Mouse (Mus musculus) midbrain, embryonic 16.5 days (tissue): ENCODE data around the gene Gm49416. TPM values are rescaled to one million over a fixed set of nuclear protein-coding genes. Genes with fewer than 3 reads are reported as not detected.
"Not testable (repeated sequence)": the region's sequence is repeated elsewhere in the genome, so short reads cannot be mapped to it uniquely, and the experiment has no call there.

Source experiments
- ATAC-seq: fragments of 200-750 bp; cut with Nextera tagmentation; 2 replicates; pipeline ENCODE4 v1.8.0; 2017; ENCODE audit warnings: moderate TSS enrichment
- H3K27ac ChIP-seq: fragments of 300-500 bp; sonication (generic); 2 replicates; pipeline ENCODE4 v1.5.1; 2014; ENCODE audit warnings: mild to moderate bottlenecking, low read length, mixed read lengths
- H3K27me3 ChIP-seq: fragments of 300-500 bp; sonication (generic); 2 replicates; pipeline ENCODE4 v1.6.1; 2014; ENCODE audit warnings: low read depth, low read length, mixed read lengths; ENCODE audit not compliant: control insufficient read depth, insufficient read depth
- H3K36me3 ChIP-seq: fragments of 300-500 bp; sonication (generic); 2 replicates; pipeline ENCODE4 v1.6.1; 2014; ENCODE audit warnings: mild to moderate bottlenecking, low read length, moderate library complexity, mixed read lengths; ENCODE audit not compliant: control insufficient read depth, insufficient read depth
- H3K4me1 ChIP-seq: fragments of 300-500 bp; sonication (generic); 2 replicates; pipeline ENCODE4 v1.6.1; 2014; ENCODE audit warnings: mild to moderate bottlenecking, low read length, mixed read lengths; ENCODE audit not compliant: control insufficient read depth, insufficient read depth
- H3K4me2 ChIP-seq: fragments of 300-500 bp; sonication (generic); 2 replicates; pipeline ENCODE4 v1.6.1; 2014; ENCODE audit warnings: mild to moderate bottlenecking, low read length, mixed read lengths
- H3K4me3 ChIP-seq: fragments of 300-500 bp; sonication (generic); 2 replicates; pipeline ENCODE4 v1.5.1; 2014; ENCODE audit warnings: low read depth, mild to moderate bottlenecking, low read length, moderate library complexity, mixed read lengths
- H3K9ac ChIP-seq: fragments of 300-500 bp; sonication (generic); 2 replicates; pipeline ENCODE4 v1.6.1; 2014; ENCODE audit warnings: low read depth, low read length, mixed read lengths
- H3K9me3 ChIP-seq: fragments of 300-500 bp; sonication (generic); replicated peaks from 2 replicates; pipeline ENCODE4 v1.6.1; 2014; ENCODE audit warnings: mild to moderate bottlenecking, low read length, mixed read lengths; ENCODE audit not compliant: control insufficient read depth, poor library complexity, severe bottlenecking
- WGBS: fragments of 180-500 bp; shearing (Covaris S2); extraction: QIAGEN DNeasy Blood & Tissue Kit; methylation state at CpG from one replicate; pipeline ENCODE4 v1.1.7; 2014; 5-methylcytosine and 5-hydroxymethylcytosine counted together
- polyA plus RNA-seq: library from polyadenylated mRNA; unstranded; fragments of >200 nt; fragmentation: Nextera tagmentation; extraction: Ambion mirVana; gene quantifications from 2 replicates; pipeline ENCODE4 v1.2.1, GENCODE M21; 2015

Gene Gm49416
- polyA plus RNA-seq, 1 experiment from 2014 or later, result 0.43 TPM

- Histone ChIP-seq H3K4me1 (peaks cover 19% of the 10 kb centered on the region), H3K9ac (peak overlapping the region; percentile 70), H3K27ac (peak overlapping the region; percentile 88; the same call in 1 of the 2 replicates), H3K9me3 (no peaks in the 10 kb centered on the region), H3K4me2 (peak overlapping the region; percentile 90), H3K36me3 (no peaks in the 10 kb centered on the region), H3K27me3 (no peaks in the 10 kb centered on the region), H3K4me3 (peak overlapping the region; percentile 71)
- ATAC-seq, result no peak
- 16% methylated on average over 19 of the region's 19 CpGs for WGBS
These were observed 902 bp upstream of the Gm49416 start for GRCm38 (mm10) chr19:8887585-8888463.

- H3K9me3 ChIP-seq, result no peaks in the 10 kb centered on the region
- peak within 1 kb of the TSS; percentile 89 for H3K27ac ChIP-seq
- ATAC-seq, result peak; percentile 49
- 3% methylated on average over 53 of the region's 54 CpGs for whole genome bisulfite sequencing
- peaks cover 26% of the 10 kb centered on the region for H3K4me1 ChIP-seq
- no peaks in the 10 kb centered on the region for H3K27me3 ChIP-seq
- H3K4me3 ChIP-seq, result peak within 1 kb of the TSS; percentile 88
- peaks cover 6% of the 10 kb centered on the region; the same call in 1 of the 2 replicates for H3K36me3 ChIP-seq
- peak within 1 kb of the TSS; percentile 95 for H3K9ac ChIP-seq
- H3K4me2 ChIP-seq, result peak within 1 kb of the TSS; percentile 90
These were observed 4.4 kb downstream of the Gm49416 start, which contains the start of gene Ints5 for GRCm38 (mm10) chr19:8892829-8893766. Ints5 (plus strand) TSS chr19:8893005.

- H3K4me3 ChIP-seq, result no peak overlapping the region
- no peak overlapping the region for H3K27ac ChIP-seq
- no peaks in the 10 kb centered on the region for H3K27me3 ChIP-seq
- H3K4me1 ChIP-seq, result peaks cover 27% of the 10 kb centered on the region
- WGBS, result 91% methylated on average over 9 of the region's 9 CpGs
- no peaks in the 10 kb centered on the region for H3K9me3 ChIP-seq
- H3K36me3 ChIP-seq, result peaks cover 6% of the 10 kb centered on the region; the same call in 1 of the 2 replicates
- ATAC-seq, result no peak
- H3K9ac ChIP-seq, result no peak overlapping the region
- no peak overlapping the region for H3K4me2 ChIP-seq
These were observed 6.8 kb downstream of the Gm49416 start for GRCm38 (mm10) chr19:8895397-8895960.

GRCm38 (mm10) chr19:8896231-8896630, 7.5 kb downstream of the Gm49416 start:
- H3K4me1 ChIP-seq, result peaks cover 27% of the 10 kb centered on the region
- WGBS, result 83% methylated on average over 5 of the region's 5 CpGs
- not testable (repeated sequence) for H3K9ac ChIP-seq, ATAC-seq, H3K9me3 ChIP-seq, H3K4me2 ChIP-seq, H3K27ac ChIP-seq, H3K27me3 ChIP-seq, H3K36me3 ChIP-seq, H3K4me3 ChIP-seq

- H3K9me3 ChIP-seq, H3K27me3 ChIP-seq, H3K36me3 ChIP-seq: not testable (repeated sequence)
- Histone ChIP-seq H3K4me2 (peak overlapping the region; percentile 84), H3K4me3 (peak overlapping the region; percentile 71), H3K27ac (peak overlapping the region; percentile 75), H3K9ac (peak overlapping the region; percentile 57), H3K4me1 (peaks cover 27% of the 10 kb centered on the region)
- ATAC-seq, result peak; percentile 60
- 21% methylated on average over 21 of the region's 21 CpGs for WGBS
These were observed 8.6 kb downstream of the Gm49416 start for GRCm38 (mm10) chr19:8897211-8897864.

GRCm38 (mm10) chr19:8897865-8898495, 9.3 kb downstream of the Gm49416 start, which contains the start of gene Ganab:
Ganab (plus strand) TSS chr19:8898071.
- Histone ChIP-seq H3K9ac (peak within 1 kb of the TSS; percentile 88), H3K4me3 (peak within 1 kb of the TSS; percentile 71), H3K4me2 (peak within 1 kb of the TSS; percentile 84), H3K27me3 (no peaks in the 10 kb centered on the region), H3K27ac (peak within 1 kb of the TSS; percentile 91), H3K36me3 (peaks cover 10% of the 10 kb centered on the region), H3K9me3 (no peaks in the 10 kb centered on the region), H3K4me1 (peaks cover 27% of the 10 kb centered on the region)
- WGBS, result 1% methylated on average over 53 of the region's 53 CpGs
- ATAC-seq, result peak; percentile 99

- H3K27ac ChIP-seq, result peak overlapping the region; percentile 91
- H3K9me3 ChIP-seq, result no peaks in the 10 kb centered on the region
- H3K36me3 ChIP-seq, result peaks cover 15% of the 10 kb centered on the region
- H3K4me3 ChIP-seq, result peak overlapping the region; percentile 71
- 14% methylated on average over 13 of the region's 13 CpGs for WGBS
- peaks cover 23% of the 10 kb centered on the region for H3K4me1 ChIP-seq
- H3K27me3 ChIP-seq, result no peaks in the 10 kb centered on the region
- no peak for ATAC-seq
- H3K9ac ChIP-seq, result peak overlapping the region; percentile 88
- peak overlapping the region; percentile 84 for H3K4me2 ChIP-seq
These were observed 9.8 kb downstream of the Gm49416 start for GRCm38 (mm10) chr19:8898576-8898975.

GRCm38 (mm10) chr19:8899079-8899478, 10.4 kb downstream of the Gm49416 start:
- no peaks in the 10 kb centered on the region for H3K9me3 ChIP-seq
- peak overlapping the region; percentile 84 for H3K4me2 ChIP-seq
- peaks cover 15% of the 10 kb centered on the region for H3K36me3 ChIP-seq
- peak overlapping the region; percentile 71 for H3K4me3 ChIP-seq
- no peak overlapping the region for H3K27ac ChIP-seq
- peak overlapping the region; percentile 88 for H3K9ac ChIP-seq
- WGBS, result 63% methylated on average over 3 of the region's 3 CpGs
- no peaks in the 10 kb centered on the region for H3K27me3 ChIP-seq
- peaks cover 18% of the 10 kb centered on the region for H3K4me1 ChIP-seq
- no peak for ATAC-seq
